Mouse (Mus musculus): Measurements from ENCODE around the gene Col7a1. TPM values are rescaled to one million over a fixed set of nuclear protein-coding genes. Genes with fewer than 3 reads are reported as not detected.

Col7a1 gene
- total RNA-seq, 2 experiments from 2014 or later: 9.0 to 9.5 TPM

GRCm38 (mm10) chr9:108982498-108982897 is 29.1 kb downstream of the Col7a1 start:
- DNase-seq (ENCODE audit: low spot score in 2 of 2): no peak

- DNase-seq (ENCODE audit: low spot score in 2 of 2): no peak
These were observed 29.8 kb downstream of the Col7a1 start for GRCm38 (mm10) chr9:108983209-108983608.

GRCm38 (mm10) chr9:108985710-108986109 is 32.3 kb downstream of the Col7a1 start, which contains the start of gene Ucn2:
TSS of gene Ucn2 (plus strand) at chr9:108986010.
- DNase-seq (ENCODE audit: low spot score in 2 of 2): no peak

- no peak for DNase-seq (ENCODE audit: low spot score in 2 of 2)
These were observed 34.4 kb downstream of the Col7a1 start for GRCm38 (mm10) chr9:108987704-108988350.

GRCm38 (mm10) chr9:108989802-108990461 is 36.5 kb downstream of the Col7a1 start:
- no peak for DNase-seq (ENCODE audit: low spot score in 2 of 2)

GRCm38 (mm10) chr9:108990462-108990820 is 37.1 kb downstream of the Col7a1 start:
- DNase-seq (ENCODE audit: low spot score in 2 of 2): no peak

GRCm38 (mm10) chr9:108991428-108992084 is 38.2 kb downstream of the Col7a1 start, which contains the start of gene Pfkfb4:
TSS of gene Pfkfb4 (plus strand) at chr9:108991778.
- DNase-seq (ENCODE audit: low spot score in 2 of 2): peak; percentile 76 to 91

- no peak for DNase-seq (ENCODE audit: low spot score in 2 of 2)
These were observed 38.7 kb downstream of the Col7a1 start for GRCm38 (mm10) chr9:108992085-108992469.

- no peak for DNase-seq (ENCODE audit: low spot score in 2 of 2)
These were observed 39.4 kb downstream of the Col7a1 start for GRCm38 (mm10) chr9:108992620-108993361.

GRCm38 (mm10) chr9:108996411-108996810 is 43.0 kb downstream of the Col7a1 start:
- no peak for DNase-seq (ENCODE audit: low spot score in 2 of 2)

GRCm38 (mm10) chr9:108998287-108999166 is 45.1 kb downstream of the Col7a1 start:
- DNase-seq (ENCODE audit: low spot score in 2 of 2): no peak

- DNase-seq (ENCODE audit: low spot score in 2 of 2): no peak
These were observed 45.8 kb downstream of the Col7a1 start for GRCm38 (mm10) chr9:108999167-108999526.

GRCm38 (mm10) chr9:109000726-109001125 is 47.3 kb downstream of the Col7a1 start:
- no peak for DNase-seq (ENCODE audit: low spot score in 2 of 2)

- no peak for DNase-seq (ENCODE audit: low spot score in 2 of 2)
These were observed 49.8 kb downstream of the Col7a1 start for GRCm38 (mm10) chr9:109003201-109003600.

GRCm38 (mm10) chr9:109007025-109007780 is 53.8 kb downstream of the Col7a1 start:
- no peak for DNase-seq (ENCODE audit: low spot score in 2 of 2)

GRCm38 (mm10) chr9:109008081-109008480 is 54.7 kb downstream of the Col7a1 start:
- DNase-seq (ENCODE audit: low spot score in 2 of 2): no peak

GRCm38 (mm10) chr9:109008994-109009635 is 55.7 kb downstream of the Col7a1 start:
- DNase-seq (ENCODE audit: low spot score in 2 of 2): no peak

- DNase-seq (ENCODE audit: low spot score in 2 of 2): no peak
These were observed 56.4 kb downstream of the Col7a1 start for GRCm38 (mm10) chr9:109009636-109010315.

GRCm38 (mm10) chr9:109010316-109010690 is 56.9 kb downstream of the Col7a1 start:
- DNase-seq (ENCODE audit: low spot score in 2 of 2): no peak

Measured in adrenal gland, postnatal 4 days (tissue).